Mouse (Mus musculus) C2C12 (cell line): ENCODE data around the gene Catsperd. TPM values are rescaled to one million over a fixed set of nuclear protein-coding genes. Genes with fewer than 3 reads are reported as not detected.
A peak's percentile ranks its signal among the peaks of the same experiment; 100 is the strongest.

Experiments used
- H3K27me3 ChIP-seq: one replicate; pipeline ENCODE4 v1.6.1; 2011; ENCODE audit not compliant: control insufficient read depth, insufficient read depth, insufficient read length
- H3K36me3 ChIP-seq: one replicate; pipeline ENCODE4 v1.6.1; 2011; ENCODE audit not compliant: control insufficient read depth, insufficient read depth
- H3K4me3 ChIP-seq: one replicate; pipeline ENCODE4 v1.5.1; 2011; ENCODE audit warnings: mild to moderate bottlenecking, control low read depth; ENCODE audit not compliant: poor library complexity, insufficient read depth, severe bottlenecking
- H3K79me2 ChIP-seq: one replicate; pipeline ENCODE4 v1.6.1; 2011; ENCODE audit not compliant: control insufficient read depth, insufficient read depth
- H3K79me3 ChIP-seq: one replicate; pipeline ENCODE4 v1.6.1; 2011; ENCODE audit warnings: low read depth, control low read depth
- H3ac ChIP-seq: one replicate; pipeline ENCODE3; 2011; ENCODE audit warnings: low read depth; ENCODE audit not compliant: control insufficient read depth, insufficient read length
- CEBPB ChIP-seq: IDR thresholded peaks from one replicate; pipeline ENCODE4 v1.6.1; 2011; ENCODE audit warnings: low read depth, mild to moderate bottlenecking, control low read depth, moderate library complexity
- CTCF ChIP-seq: IDR thresholded peaks from one replicate; pipeline ENCODE4 v1.5.1; 2011; ENCODE audit not compliant: control insufficient read depth, insufficient read depth, insufficient read length
- FOSL1 ChIP-seq: IDR thresholded peaks from one replicate; pipeline ENCODE4 v1.8.0; 2011; ENCODE audit warnings: mild to moderate bottlenecking, low read length; ENCODE audit not compliant: poor library complexity, insufficient read depth, severe bottlenecking
- MAX ChIP-seq: IDR thresholded peaks from one replicate; pipeline ENCODE4 v1.6.1; 2011; ENCODE audit warnings: mild to moderate bottlenecking, control low read depth
- MYOD1 ChIP-seq: IDR thresholded peaks from one replicate; pipeline ENCODE4 v1.6.1; 2011; ENCODE audit warnings: low read depth; ENCODE audit not compliant: control insufficient read depth, insufficient read length
- MYOG ChIP-seq: IDR thresholded peaks from one replicate; pipeline ENCODE4 v1.6.1; 2011; ENCODE audit not compliant: control insufficient read depth, insufficient read length; ENCODE audit errors: extremely low read depth
- USF1 ChIP-seq: IDR thresholded peaks from one replicate; pipeline ENCODE4 v1.6.1; 2011; ENCODE audit warnings: low read depth, mild to moderate bottlenecking, control low read depth, moderate library complexity
- polyA plus RNA-seq: library from polyadenylated mRNA; unstranded; fragments of >200 nt; fragmentation: generic; extraction: Trizol; gene quantifications from one replicate; pipeline ENCODE4 v1.2.1, GENCODE M21; 2012; ENCODE audit warnings: missing spikeins

Catsperd gene
- polyA plus RNA-seq, 1 experiment: 0.07 TPM

GRCm38 (mm10) chr17:56688045-56688444, 60.1 kb downstream of the Catsperd start:
- Histone ChIP-seq H3K36me3 (peaks cover 71% of the 10 kb centered on the region), H3K79me2 (peaks cover 99% of the 10 kb centered on the region), H3K27me3 (no peaks in the 10 kb centered on the region), H3K4me3 (no peak overlapping the region), H3K79me3 (peaks cover 55% of the 10 kb centered on the region), H3ac (no peak overlapping the region)
- TF ChIP-seq MYOD1: no peak
- no peak for TF ChIP-seq MYOG
- TF ChIP-seq MAX: no peak
- no peak for TF ChIP-seq FOSL1
- no peak for TF ChIP-seq USF1
- TF ChIP-seq CEBPB: no peak
- no peak for TF ChIP-seq CTCF

GRCm38 (mm10) chr17:56688689-56689088, 60.7 kb downstream of the Catsperd start:
- TF ChIP-seq CTCF: no peak
- no peak for TF ChIP-seq MAX
- no peak for TF ChIP-seq MYOG
- no peak for TF ChIP-seq FOSL1
- TF ChIP-seq MYOD1: no peak
- TF ChIP-seq CEBPB: no peak
- TF ChIP-seq USF1: no peak
- Histone ChIP-seq H3K4me3 (no peak overlapping the region), H3K79me3 (peaks cover 50% of the 10 kb centered on the region), H3K36me3 (peaks cover 73% of the 10 kb centered on the region), H3ac (no peak overlapping the region), H3K27me3 (no peaks in the 10 kb centered on the region), H3K79me2 (peaks cover 99% of the 10 kb centered on the region)

- peaks cover 31% of the 10 kb centered on the region for H3K79me3 ChIP-seq
- peaks cover 76% of the 10 kb centered on the region for H3K79me2 ChIP-seq
- H3ac ChIP-seq: no peak overlapping the region
- no peak overlapping the region for H3K4me3 ChIP-seq
- no peaks in the 10 kb centered on the region for H3K27me3 ChIP-seq
- TF ChIP-seq CEBPB (no peak), MAX (no peak), USF1 (no peak), FOSL1 (no peak), MYOD1 (no peak), CTCF (no peak), MYOG (no peak)
- H3K36me3 ChIP-seq: peaks cover 75% of the 10 kb centered on the region
Measured at GRCm38 (mm10) chr17:56693395-56693794, 65.5 kb downstream of the Catsperd start.

- Histone ChIP-seq H3K36me3 (peaks cover 75% of the 10 kb centered on the region), H3K79me2 (peaks cover 71% of the 10 kb centered on the region)
- TF ChIP-seq CEBPB: no peak
- TF ChIP-seq USF1: peak; percentile 68
- peak; percentile 53 for TF ChIP-seq MAX
Measured at GRCm38 (mm10) chr17:56693851-56694310, 65.9 kb downstream of the Catsperd start.

GRCm38 (mm10) chr17:56700451-56700850, 72.5 kb downstream of the Catsperd start:
- Histone ChIP-seq H3K27me3 (no peaks in the 10 kb centered on the region), H3K36me3 (peaks cover 91% of the 10 kb centered on the region), H3ac (no peak overlapping the region), H3K79me3 (peaks cover under 1% of the 10 kb centered on the region), H3K79me2 (peaks cover 7% of the 10 kb centered on the region), H3K4me3 (no peak overlapping the region)
- TF ChIP-seq MYOD1: no peak
- TF ChIP-seq CEBPB: no peak
- TF ChIP-seq CTCF: no peak
- no peak for TF ChIP-seq MAX
- TF ChIP-seq FOSL1: no peak

More at GRCm38 (mm10) chr17:56693851-56694310, 65.9 kb downstream of the Catsperd start:
- H3ac ChIP-seq: no peak overlapping the region
- H3K4me3 ChIP-seq: no peak overlapping the region
- peaks cover 31% of the 10 kb centered on the region for H3K79me3 ChIP-seq
- H3K27me3 ChIP-seq: no peaks in the 10 kb centered on the region

- Histone ChIP-seq H3ac (no peak overlapping the region), H3K79me2 (no peaks in the 10 kb centered on the region), H3K79me3 (no peaks in the 10 kb centered on the region), H3K36me3 (peaks cover 93% of the 10 kb centered on the region), H3K4me3 (no peak overlapping the region), H3K27me3 (no peaks in the 10 kb centered on the region)
- TF ChIP-seq MYOG (no peak), MYOD1 (no peak), CEBPB (no peak), MAX (no peak), USF1 (no peak), FOSL1 (no peak), CTCF (no peak)
Measured at GRCm38 (mm10) chr17:56703038-56703437, 75.1 kb downstream of the Catsperd start.
